Mouse (Mus musculus): ENCODE results near the gene Krt90. TPM values are rescaled to one million over a fixed set of nuclear protein-coding genes. Genes with fewer than 3 reads are reported as not detected.

The Krt90 gene
- polyA plus RNA-seq, 1 experiment from 2014 or later, result not detected

- no peak within 1 kb of the TSS for H3K27ac ChIP-seq
These were observed 12.2 kb downstream of the Krt90 start, which contains the start of gene Krt82 for GRCm38 (mm10) chr15:101550567-101550966. Krt82 (minus strand) TSS chr15:101550667.

GRCm38 (mm10) chr15:101544478-101544877, 18.3 kb downstream of the Krt90 start:
- ATAC-seq (replicated peaks; ENCODE audit: low FRiP score, low read depth), result no peak
- no peaks in the 10 kb centered on the region for H3K27me3 ChIP-seq (ENCODE audit: insufficient read depth, low read length)
- no peaks in the 10 kb centered on the region for H3K9me3 ChIP-seq (replicated peaks; ENCODE audit: low read length)
- H3K36me3 ChIP-seq (ENCODE audit: insufficient read depth, low read length), result no peaks in the 10 kb centered on the region
- H3K9ac ChIP-seq (ENCODE audit: low read depth, low read length), result no peak overlapping the region
- H3K27ac ChIP-seq, result no peak overlapping the region
- no peak for DNase-seq (ENCODE audit: low spot score)
- H3K4me3 ChIP-seq (replicated peaks; ENCODE audit: low read depth, low read length), result no peak overlapping the region
- 84% methylated on average over 3 of the region's 3 CpGs for WGBS
- no peak overlapping the region for H3K4me2 ChIP-seq (ENCODE audit: low read length)
- no peaks in the 10 kb centered on the region for H3K4me1 ChIP-seq (replicated peaks; ENCODE audit: insufficient read depth, low read length)
- no peak for TF ChIP-seq CTCF (IDR thresholded peaks at IDR 0.05; ENCODE audit: low read depth)

More at GRCm38 (mm10) chr15:101550567-101550966, 12.2 kb downstream of the Krt90 start, which contains the start of gene Krt82:
- TF ChIP-seq CTCF (IDR thresholded peaks at IDR 0.05; ENCODE audit: low read depth), result no peak
- peaks cover 5% of the 10 kb centered on the region; the same call in 1 of the 2 replicates for H3K4me1 ChIP-seq (replicated peaks; ENCODE audit: insufficient read depth, low read length)
- no peaks in the 10 kb centered on the region for H3K36me3 ChIP-seq (ENCODE audit: insufficient read depth, low read length)
- 48% methylated on average over 7 of the region's 7 CpGs for WGBS
- H3K9ac ChIP-seq (ENCODE audit: low read depth, low read length), result no peak within 1 kb of the TSS
- H3K9me3 ChIP-seq (replicated peaks; ENCODE audit: low read length), result no peaks in the 10 kb centered on the region
- no peaks in the 10 kb centered on the region for H3K27me3 ChIP-seq (ENCODE audit: insufficient read depth, low read length)
- no peak for DNase-seq (ENCODE audit: low spot score)
- no peak for ATAC-seq (replicated peaks; ENCODE audit: low FRiP score, low read depth)
- H3K4me2 ChIP-seq (ENCODE audit: low read length), result no peak within 1 kb of the TSS
- H3K4me3 ChIP-seq (replicated peaks; ENCODE audit: low read depth, low read length), result no peak within 1 kb of the TSS

- H3K27me3 ChIP-seq (ENCODE audit: insufficient read depth, low read length), result no peaks in the 10 kb centered on the region
- no peak overlapping the region for H3K27ac ChIP-seq
- H3K36me3 ChIP-seq (ENCODE audit: insufficient read depth, low read length), result no peaks in the 10 kb centered on the region
- H3K4me2 ChIP-seq (ENCODE audit: low read length), result no peak overlapping the region
- no peaks in the 10 kb centered on the region for H3K4me1 ChIP-seq (replicated peaks; ENCODE audit: insufficient read depth, low read length)
- DNase-seq (ENCODE audit: low spot score) (peak; percentile 5), ATAC-seq (replicated peaks; ENCODE audit: low FRiP score, low read depth) (no peak)
- TF ChIP-seq CTCF (IDR thresholded peaks at IDR 0.05; ENCODE audit: low read depth), result peak; percentile 40; the same call in 1 of the 2 replicates
- no peaks in the 10 kb centered on the region for H3K9me3 ChIP-seq (replicated peaks; ENCODE audit: low read length)
- WGBS, result 76% methylated on average over 9 of the region's 9 CpGs
- H3K4me3 ChIP-seq (replicated peaks; ENCODE audit: low read depth, low read length), result no peak overlapping the region
- H3K9ac ChIP-seq (ENCODE audit: low read depth, low read length), result no peak overlapping the region
These were observed 20.2 kb downstream of the Krt90 start for GRCm38 (mm10) chr15:101542543-101542942.

- Histone ChIP-seq H3K4me3 (replicated peaks; ENCODE audit: low read depth, low read length) (no peak overlapping the region), H3K27me3 (ENCODE audit: insufficient read depth, low read length) (no peaks in the 10 kb centered on the region), H3K36me3 (ENCODE audit: insufficient read depth, low read length) (no peaks in the 10 kb centered on the region), H3K9ac (ENCODE audit: low read depth, low read length) (no peak overlapping the region), H3K4me2 (ENCODE audit: low read length) (no peak overlapping the region), H3K4me1 (replicated peaks; ENCODE audit: insufficient read depth, low read length) (no peaks in the 10 kb centered on the region; the same call in 1 of the 2 replicates), H3K27ac (no peak overlapping the region), H3K9me3 (replicated peaks; ENCODE audit: low read length) (no peaks in the 10 kb centered on the region)
- DNase-seq (ENCODE audit: low spot score) (no peak), ATAC-seq (replicated peaks; ENCODE audit: low FRiP score, low read depth) (no peak)
- WGBS, result 37% methylated on average over 4 of the region's 4 CpGs
- TF ChIP-seq CTCF (IDR thresholded peaks at IDR 0.05; ENCODE audit: low read depth), result no peak
These were observed 24.2 kb downstream of the Krt90 start for GRCm38 (mm10) chr15:101538580-101538900.

- H3K9ac ChIP-seq (ENCODE audit: low read depth, low read length), result no peak overlapping the region
- H3K36me3 ChIP-seq (ENCODE audit: insufficient read depth, low read length), result no peaks in the 10 kb centered on the region
- DNase-seq (ENCODE audit: low spot score), result peak; percentile 35
- H3K4me3 ChIP-seq (replicated peaks; ENCODE audit: low read depth, low read length), result no peak overlapping the region
- H3K4me2 ChIP-seq (ENCODE audit: low read length), result no peak overlapping the region
- H3K4me1 ChIP-seq (replicated peaks; ENCODE audit: insufficient read depth, low read length), result no peaks in the 10 kb centered on the region; the same call in 1 of the 2 replicates
- 28% methylated on average over 7 of the region's 7 CpGs for WGBS
- peak; percentile 49 for TF ChIP-seq CTCF (IDR thresholded peaks at IDR 0.05; ENCODE audit: low read depth)
- H3K9me3 ChIP-seq (replicated peaks; ENCODE audit: low read length), result no peaks in the 10 kb centered on the region
- no peak overlapping the region for H3K27ac ChIP-seq
- ATAC-seq (replicated peaks; ENCODE audit: low FRiP score, low read depth), result no peak
- H3K27me3 ChIP-seq (ENCODE audit: insufficient read depth, low read length), result no peaks in the 10 kb centered on the region
These were observed 24.7 kb downstream of the Krt90 start for GRCm38 (mm10) chr15:101537864-101538579.

- no peak overlapping the region for H3K9ac ChIP-seq (ENCODE audit: low read depth, low read length)
- WGBS, result 29% methylated on average over 9 of the region's 9 CpGs
- no peaks in the 10 kb centered on the region for H3K36me3 ChIP-seq (ENCODE audit: insufficient read depth, low read length)
- peak; percentile 29 for DNase-seq (ENCODE audit: low spot score)
- TF ChIP-seq CTCF (IDR thresholded peaks at IDR 0.05; ENCODE audit: low read depth), result no peak
- no peak overlapping the region for H3K4me3 ChIP-seq (replicated peaks; ENCODE audit: low read depth, low read length)
- no peaks in the 10 kb centered on the region for H3K27me3 ChIP-seq (ENCODE audit: insufficient read depth, low read length)
- no peaks in the 10 kb centered on the region for H3K9me3 ChIP-seq (replicated peaks; ENCODE audit: low read length)
- ATAC-seq (replicated peaks; ENCODE audit: low FRiP score, low read depth), result peak; percentile 71
- no peak overlapping the region for H3K4me2 ChIP-seq (ENCODE audit: low read length)
- no peaks in the 10 kb centered on the region; the same call in 1 of the 2 replicates for H3K4me1 ChIP-seq (replicated peaks; ENCODE audit: insufficient read depth, low read length)
- no peak overlapping the region for H3K27ac ChIP-seq
These were observed 26.5 kb downstream of the Krt90 start for GRCm38 (mm10) chr15:101536054-101536850.
